Mouse (Mus musculus): ENCODE data around the gene Mtmr2.

DNA sequence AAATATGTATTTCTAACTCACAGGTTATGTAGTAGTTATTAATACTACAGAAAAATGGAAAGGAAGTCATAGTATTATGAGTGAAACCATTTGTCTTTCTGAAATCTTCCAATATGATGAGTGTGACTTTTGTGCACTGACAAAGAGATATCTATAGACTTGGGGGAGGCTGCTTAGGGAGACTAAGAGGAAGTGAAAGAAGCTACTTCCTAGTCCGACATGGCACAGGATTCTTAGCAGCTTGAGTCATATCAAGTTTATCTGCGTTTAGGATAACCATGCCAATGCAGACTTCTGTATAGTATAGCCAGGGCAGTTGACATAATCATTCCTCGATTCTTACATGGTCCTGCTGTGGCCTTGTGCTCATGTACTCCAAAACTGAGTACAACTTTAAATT lies 87.0 kb downstream of the Mtmr2 start:
- TF ChIP-seq CTCF (IDR thresholded peaks at IDR 0.05; ENCODE audit: low read depth) (no peak), EP300 (IDR thresholded peaks at IDR 0.05; ENCODE audit: low read depth) (no peak)

Measured in heart, postnatal 0 days (tissue).